Mouse (Mus musculus): ENCODE results near the gene Rassf2.

- TF ChIP-seq CTCF (IDR thresholded peaks at IDR 0.05; ENCODE audit: control insufficient read depth, insufficient read depth, insufficient read length) (no peak), MAX (IDR thresholded peaks at IDR 0.05) (no peak), USF1 (IDR thresholded peaks at IDR 0.05; ENCODE audit: low read depth) (no peak), MYOD1 (IDR thresholded peaks at IDR 0.05; ENCODE audit: control insufficient read depth, insufficient read length, low read depth) (no peak), CEBPB (IDR thresholded peaks at IDR 0.05; ENCODE audit: low read depth) (no peak), MYOG (IDR thresholded peaks at IDR 0.05; ENCODE audit: control insufficient read depth, extremely low read depth, insufficient read length) (no peak), FOSL1 (IDR thresholded peaks at IDR 0.05; ENCODE audit: insufficient read depth, low read length, poor library complexity, severe bottlenecking) (no peak)
These were observed 14.0 kb downstream of the Rassf2 start for GRCm38 (mm10) chr2:132016034-132016433.

All from C2C12 (cell line).